Mouse (Mus musculus): ENCODE results near the gene Auts2. TPM values are rescaled to one million over a fixed set of nuclear protein-coding genes. Genes with fewer than 3 reads are reported as not detected.

The Auts2 gene
- total and polyA plus RNA-seq, 3 experiments: not detected

- dilution Hi-C loops (cut with MboI; ENCODE audit: extremely low pct_ligation_motif_present, extremely low pct_unique_long_range_greater_than_20kb, low sequenced_read_pairs): no loop called here
- DNase-seq (ENCODE audit: extremely low read depth): no peak
- in situ Hi-C loops (cut with MboI; ENCODE audit: low pct_ligation_motif_present, low pct_unique_long_range_greater_than_20kb, low sequenced_read_pairs): no loop called here
Measured at GRCm38 (mm10) chr5:132472905-132473321, 70.2 kb downstream of the Auts2 start.

GRCm38 (mm10) chr5:132472184-132472829 is 70.8 kb downstream of the Auts2 start:
- no peaks in the 10 kb centered on the region for H3K27me3 ChIP-seq (replicated peaks)
- dilution Hi-C loops (cut with MboI; ENCODE audit: extremely low pct_ligation_motif_present, extremely low pct_unique_long_range_greater_than_20kb, low sequenced_read_pairs) (no loop called here), in situ Hi-C loops (cut with MboI; ENCODE audit: low pct_ligation_motif_present, low pct_unique_long_range_greater_than_20kb, low sequenced_read_pairs) (no loop called here)
- TF ChIP-seq CHD2 (IDR thresholded peaks at IDR 0.05; ENCODE audit: low read length): no peak
- no peak for TF ChIP-seq SIN3A (IDR thresholded peaks at IDR 0.05; ENCODE audit: low read length)
- no peak for TF ChIP-seq TCF12 (IDR thresholded peaks at IDR 0.05; ENCODE audit: low read depth, low read length)
- no peak for TF ChIP-seq NELFE (IDR thresholded peaks at IDR 0.05; ENCODE audit: low read depth, low read length)
- TF ChIP-seq ETS1 (conservative IDR thresholded peaks at IDR 0.05; ENCODE audit: low read depth, low read length): no peak
- TF ChIP-seq JUN (IDR thresholded peaks at IDR 0.05; ENCODE audit: insufficient read depth, low read depth, low read length): no peak
- TF ChIP-seq RAD21 (IDR thresholded peaks at IDR 0.05; ENCODE audit: low read depth, low read length): no peak
- no peak overlapping the region for H3K27ac ChIP-seq (ENCODE audit: insufficient read depth, low read depth)
- no peaks in the 10 kb centered on the region for H3K4me1 ChIP-seq (ENCODE audit: control insufficient read depth in 1 of 2, insufficient read depth in 2 of 2)
- H3K9me3 ChIP-seq (replicated peaks; ENCODE audit: low read length): peaks cover 71% of the 10 kb centered on the region
- no peak for DNase-seq (ENCODE audit: extremely low read depth)
- H3K9ac ChIP-seq (ENCODE audit: insufficient read depth, low read depth): no peak overlapping the region
- no peak overlapping the region for H3K4me3 ChIP-seq (replicated peaks in 1 of 3; ENCODE audit: low read depth in 2 of 3, low read length in 2 of 3, poor library complexity in 1 of 3)
- H3K36me3 ChIP-seq (replicated peaks in 1 of 2; ENCODE audit: control insufficient read depth in 1 of 2, insufficient read depth in 1 of 2, low read length in 1 of 2): no peaks in the 10 kb centered on the region
- H3K4me2 ChIP-seq (ENCODE audit: insufficient read depth, low read depth, poor library complexity, severe bottlenecking): no peak overlapping the region
- H3K79me2 ChIP-seq (replicated peaks; ENCODE audit: control insufficient read depth, extremely low read depth, insufficient read depth, poor library complexity, severe bottlenecking): no peaks in the 10 kb centered on the region

More at GRCm38 (mm10) chr5:132472905-132473321, 70.2 kb downstream of the Auts2 start:
- H3K9ac ChIP-seq (ENCODE audit: insufficient read depth, low read depth): no peak overlapping the region
- H3K4me2 ChIP-seq (ENCODE audit: insufficient read depth, low read depth, poor library complexity, severe bottlenecking): no peak overlapping the region
- peaks cover 70% of the 10 kb centered on the region for H3K9me3 ChIP-seq (replicated peaks; ENCODE audit: low read length)
- no peaks in the 10 kb centered on the region for H3K27me3 ChIP-seq (replicated peaks)
- TF ChIP-seq JUND (conservative IDR thresholded peaks at IDR 0.05; ENCODE audit: low read depth, low read length) (no peak), RAD21 (IDR thresholded peaks at IDR 0.05; ENCODE audit: low read depth, low read length) (no peak), MAZ (IDR thresholded peaks at IDR 0.05; ENCODE audit: low read depth, low read length) (no peak), MAFK (IDR thresholded peaks at IDR 0.05; ENCODE audit: insufficient replicate concordance, low read length) (no peak), ZMIZ1 (IDR thresholded peaks at IDR 0.05; ENCODE audit: low read depth, low read length) (no peak), TBP (conservative IDR thresholded peaks at IDR 0.05; ENCODE audit: low read depth, low read length) (no peak), JUN (IDR thresholded peaks at IDR 0.05; ENCODE audit: insufficient read depth, low read depth, low read length) (no peak), GABPA (IDR thresholded peaks at IDR 0.05; ENCODE audit: insufficient replicate concordance, low read depth, low read length) (no peak), KAT2A (IDR thresholded peaks at IDR 0.05; ENCODE audit: insufficient replicate concordance, low read length) (no peak)
- H3K4me1 ChIP-seq (ENCODE audit: control insufficient read depth in 1 of 2, insufficient read depth in 2 of 2): no peaks in the 10 kb centered on the region
- H3K79me2 ChIP-seq (replicated peaks; ENCODE audit: control insufficient read depth, extremely low read depth, insufficient read depth, poor library complexity, severe bottlenecking): no peaks in the 10 kb centered on the region
- no peaks in the 10 kb centered on the region for H3K36me3 ChIP-seq (replicated peaks in 1 of 2; ENCODE audit: control insufficient read depth in 1 of 2, insufficient read depth in 1 of 2, low read length in 1 of 2)
- no peak overlapping the region for H3K4me3 ChIP-seq (replicated peaks in 1 of 3; ENCODE audit: low read depth in 2 of 3, low read length in 2 of 3, poor library complexity in 1 of 3)
- no peak overlapping the region for H3K27ac ChIP-seq (ENCODE audit: insufficient read depth, low read depth)

All from CH12.LX (cell line).